Mouse (Mus musculus): ENCODE measurements around the gene Chrna3.

DNA sequence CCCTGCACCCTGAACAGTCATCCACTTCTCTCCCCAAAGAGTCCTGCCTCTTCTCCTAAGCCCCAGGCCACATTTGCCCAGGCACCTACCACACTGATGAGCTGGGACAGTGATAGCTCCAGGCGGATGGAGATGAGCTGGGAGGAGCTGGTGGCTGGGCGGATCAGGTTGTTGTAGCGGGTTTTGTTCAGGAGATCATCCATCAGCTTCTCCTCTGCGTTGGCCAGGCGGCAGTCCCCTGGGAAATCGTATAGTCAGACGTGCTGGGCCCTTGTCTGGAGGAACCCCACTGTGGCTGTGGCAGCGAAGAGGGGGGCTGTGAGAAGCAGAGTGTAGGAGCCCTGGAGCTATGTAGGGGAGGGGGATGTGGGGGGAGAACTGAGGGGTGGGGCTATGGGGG, 17.3 kb upstream of the Chrna3 start:
- TF ChIP-seq CTCF (conservative IDR thresholded peaks at IDR 0.05; ENCODE audit: low read length), result no peak
- TF ChIP-seq POU5F1 (IDR thresholded peaks at IDR 0.05; ENCODE audit: borderline replicate concordance, low read length), result no peak
- no peak for TF ChIP-seq NANOG (IDR thresholded peaks at IDR 0.05; ENCODE audit: borderline replicate concordance, low read length)
